Mouse (Mus musculus) G1E (cell line): ENCODE results near the gene Faf1.
A peak's percentile ranks its signal among the peaks of the same experiment; 100 is the strongest.

Experiments
- CTCF ChIP-seq: IDR thresholded peaks from 2 replicates; pipeline ENCODE4 v1.5.1; 2012; ENCODE audit warnings: low read depth, low read length, inconsistent platforms, mixed read lengths
- POLR2AphosphoS5 ChIP-seq: IDR thresholded peaks from 2 replicates; pipeline ENCODE4 v1.6.1; 2012; ENCODE audit warnings: low read depth, low read length, inconsistent platforms; ENCODE audit not compliant: insufficient replicate concordance
- TAL1 ChIP-seq: conservative IDR thresholded peaks from 2 replicates; pipeline ENCODE4 v1.6.1; 2012; ENCODE audit warnings: low read depth, low read length, inconsistent platforms, mixed read lengths

- TF ChIP-seq POLR2AphosphoS5 (no peak), CTCF (peak; percentile 27; the same call in 1 of the 2 replicates), TAL1 (no peak)
Measured at GRCm38 (mm10) chr4:109634971-109635370, 41.4 kb upstream of the Faf1 start.
